Mouse (Mus musculus) liver, embryonic 16.5 days (tissue): ENCODE measurements around the gene Tgfbi. TPM values are rescaled to one million over a fixed set of nuclear protein-coding genes. Genes with fewer than 3 reads are reported as not detected.
A peak's percentile ranks its signal among the peaks of the same experiment; 100 is the strongest.

Source experiments
- ATAC-seq: fragments of 200-750 bp; cut with Nextera tagmentation; 2 replicates; pipeline ENCODE4 v1.8.0; 2017; ENCODE audit warnings: low read depth, mild to moderate bottlenecking, moderate number of reproducible peaks, moderate library complexity
- H3K27ac ChIP-seq: fragments of 300-500 bp; sonication (generic); 2 replicates; pipeline ENCODE4 v1.5.1; 2014; ENCODE audit warnings: mild to moderate bottlenecking, low read length
- H3K27me3 ChIP-seq: fragments of 300-500 bp; sonication (generic); 2 replicates; pipeline ENCODE4 v1.6.1; 2014; ENCODE audit warnings: low read depth, low read length, mixed read lengths; ENCODE audit not compliant: control insufficient read depth, insufficient read depth
- H3K36me3 ChIP-seq: fragments of 300-500 bp; sonication (generic); 2 replicates; pipeline ENCODE4 v1.6.1; 2014; ENCODE audit warnings: mild to moderate bottlenecking; ENCODE audit not compliant: control insufficient read depth, insufficient read depth
- H3K4me1 ChIP-seq: fragments of 300-500 bp; sonication (generic); 2 replicates; pipeline ENCODE4 v1.6.1; 2014; ENCODE audit warnings: low read depth, low read length, mixed read lengths; ENCODE audit not compliant: control insufficient read depth
- H3K4me2 ChIP-seq: fragments of 300-500 bp; sonication (generic); 2 replicates; pipeline ENCODE4 v1.6.1; 2014; ENCODE audit warnings: low read depth, low read length, mixed read lengths
- H3K4me3 ChIP-seq: fragments of 300-500 bp; sonication (generic); 2 replicates; pipeline ENCODE4 v1.5.1; 2014; ENCODE audit warnings: low read depth, mild to moderate bottlenecking, low read length
- H3K9ac ChIP-seq: fragments of 300-500 bp; sonication (generic); 2 replicates; pipeline ENCODE4 v1.6.1; 2014; ENCODE audit warnings: low read depth, low read length
- H3K9me3 ChIP-seq: fragments of 300-500 bp; sonication (generic); replicated peaks from 2 replicates; pipeline ENCODE4 v1.6.1; 2016; ENCODE audit warnings: low read length; ENCODE audit not compliant: control insufficient read depth
- WGBS: fragments of 180-500 bp; shearing (Covaris S2); extraction: QIAGEN DNeasy Blood & Tissue Kit; methylation state at CpG from one replicate; pipeline ENCODE4 v1.1.7; 2014; ENCODE audit not compliant: insufficient replicate concordance; 5-methylcytosine and 5-hydroxymethylcytosine counted together
- polyA plus RNA-seq: library from polyadenylated mRNA; unstranded; fragments of >200 nt; fragmentation: Nextera tagmentation; extraction: Ambion mirVana; gene quantifications from 2 replicates; pipeline ENCODE4 v1.2.1, GENCODE M21; 2015

The Tgfbi gene
- polyA plus RNA-seq, 1 experiment from 2014 or later: 10.9 TPM

GRCm38 (mm10) chr13:56657946-56658512 lies 48.7 kb downstream of the Tgfbi start:
- WGBS: 26% methylated on average over 7 of the region's 7 CpGs
- no peaks in the 10 kb centered on the region for H3K4me1 ChIP-seq
- no peak overlapping the region for H3K4me3 ChIP-seq
- H3K27me3 ChIP-seq: no peaks in the 10 kb centered on the region
- no peak overlapping the region for H3K9ac ChIP-seq
- no peak for ATAC-seq
- H3K36me3 ChIP-seq: no peaks in the 10 kb centered on the region
- no peak overlapping the region for H3K4me2 ChIP-seq
- H3K9me3 ChIP-seq: no peaks in the 10 kb centered on the region
- H3K27ac ChIP-seq: no peak overlapping the region

DNA sequence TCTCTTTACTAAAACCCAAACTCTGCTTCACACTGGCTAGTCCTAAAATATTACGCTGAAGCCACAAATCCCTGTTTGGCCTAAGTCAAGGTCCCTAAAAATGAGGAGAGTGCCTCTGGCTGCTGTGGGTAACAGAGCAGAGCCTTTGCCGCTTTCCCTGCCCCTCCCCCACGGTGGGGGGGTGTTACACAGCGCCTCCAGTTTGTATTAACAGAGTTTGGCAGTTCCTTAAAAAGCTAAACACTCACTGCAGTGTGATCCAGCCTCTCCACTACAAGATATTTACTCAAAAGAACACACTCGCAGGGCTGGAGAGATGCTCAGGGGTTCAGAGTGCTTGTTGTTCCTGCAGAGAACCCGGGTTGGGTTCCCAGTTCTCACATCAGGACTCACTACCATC lies 49.6 kb downstream of the Tgfbi start:
- Histone ChIP-seq H3K27ac (no peak overlapping the region), H3K4me1 (no peaks in the 10 kb centered on the region), H3K36me3 (no peaks in the 10 kb centered on the region), H3K9ac (no peak overlapping the region), H3K4me3 (no peak overlapping the region), H3K4me2 (no peak overlapping the region), H3K9me3 (no peaks in the 10 kb centered on the region), H3K27me3 (no peaks in the 10 kb centered on the region)
- 46% methylated on average over 6 of the region's 6 CpGs for WGBS
- no peak for ATAC-seq

GRCm38 (mm10) chr13:56661914-56662621 lies 52.7 kb downstream of the Tgfbi start:
- H3K9ac ChIP-seq: no peak overlapping the region
- no peak overlapping the region for H3K27ac ChIP-seq
- no peaks in the 10 kb centered on the region for H3K9me3 ChIP-seq
- no peak for ATAC-seq
- no peaks in the 10 kb centered on the region; the same call in 1 of the 2 replicates for H3K4me1 ChIP-seq
- no peaks in the 10 kb centered on the region for H3K27me3 ChIP-seq
- H3K4me2 ChIP-seq: no peak overlapping the region
- H3K4me3 ChIP-seq: no peak overlapping the region
- 23% methylated on average over 7 of the region's 7 CpGs for WGBS
- H3K36me3 ChIP-seq: no peaks in the 10 kb centered on the region

GRCm38 (mm10) chr13:56664256-56665170 lies 55.2 kb downstream of the Tgfbi start:
- H3K9me3 ChIP-seq: no peaks in the 10 kb centered on the region
- 55% methylated on average over 17 of the region's 17 CpGs for WGBS
- no peak for ATAC-seq

DNA sequence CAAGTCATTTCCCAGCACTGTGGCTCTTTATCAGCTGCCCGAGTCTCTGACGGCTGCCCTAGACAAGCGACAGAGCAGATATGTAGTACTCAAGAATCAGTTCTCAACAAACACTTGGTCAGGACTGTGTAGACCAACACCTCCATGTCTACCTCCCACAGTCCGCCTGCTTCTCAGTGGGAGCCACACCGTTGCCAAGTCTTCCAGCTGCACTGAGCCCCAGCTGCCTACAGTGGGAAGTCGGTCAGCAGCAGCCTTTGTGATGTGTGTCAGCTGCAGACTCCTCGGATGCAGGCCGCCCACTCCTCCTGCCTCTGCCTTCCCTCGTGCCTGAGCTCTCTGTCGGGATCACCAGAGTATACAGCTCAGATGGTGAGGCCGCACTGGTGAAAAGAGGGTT lies 61.9 kb downstream of the Tgfbi start:
- no peak overlapping the region for H3K9ac ChIP-seq
- 70% methylated on average over 11 of the region's 11 CpGs for WGBS
- no peaks in the 10 kb centered on the region for H3K36me3 ChIP-seq
- H3K4me2 ChIP-seq: no peak overlapping the region
- no peak overlapping the region for H3K27ac ChIP-seq
- no peak overlapping the region for H3K4me3 ChIP-seq
- H3K4me1 ChIP-seq: no peaks in the 10 kb centered on the region
- ATAC-seq: no peak
- no peaks in the 10 kb centered on the region for H3K9me3 ChIP-seq
- H3K27me3 ChIP-seq: no peaks in the 10 kb centered on the region

More at GRCm38 (mm10) chr13:56664256-56665170, 55.2 kb downstream of the Tgfbi start:
- H3K4me2 ChIP-seq: no peak overlapping the region
- H3K36me3 ChIP-seq: no peaks in the 10 kb centered on the region
- H3K27ac ChIP-seq: no peak overlapping the region
- H3K4me3 ChIP-seq: no peak overlapping the region
- H3K27me3 ChIP-seq: no peaks in the 10 kb centered on the region
- no peak overlapping the region for H3K9ac ChIP-seq
- no peaks in the 10 kb centered on the region; the same call in 1 of the 2 replicates for H3K4me1 ChIP-seq

DNA sequence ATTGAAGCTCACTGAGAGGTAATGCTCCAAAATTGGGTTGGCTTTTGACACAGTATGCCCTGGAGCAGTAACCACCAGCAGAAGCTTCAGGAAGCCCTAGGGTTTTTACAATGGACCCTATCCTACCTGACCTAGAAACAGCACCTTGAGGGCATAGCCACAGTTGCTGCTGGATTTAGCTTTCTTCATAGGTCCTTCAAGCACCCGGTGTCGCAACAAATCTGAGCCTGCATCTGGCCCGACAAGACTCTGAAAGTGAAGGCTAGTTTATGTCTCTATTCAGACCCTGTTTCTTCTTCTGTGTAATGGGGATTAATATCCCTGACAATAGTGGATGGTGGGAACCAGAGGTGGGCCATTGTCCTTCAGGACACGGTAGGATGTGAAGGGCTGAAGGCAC lies 68.4 kb downstream of the Tgfbi start:
- no peak overlapping the region for H3K27ac ChIP-seq
- H3K9ac ChIP-seq: no peak overlapping the region
- no peak for ATAC-seq
- 61% methylated on average over 4 of the region's 4 CpGs for WGBS
- no peaks in the 10 kb centered on the region for H3K9me3 ChIP-seq
- H3K27me3 ChIP-seq: no peaks in the 10 kb centered on the region
- no peaks in the 10 kb centered on the region for H3K36me3 ChIP-seq
- peaks cover 4% of the 10 kb centered on the region for H3K4me1 ChIP-seq
- H3K4me2 ChIP-seq: no peak overlapping the region
- no peak overlapping the region for H3K4me3 ChIP-seq

DNA sequence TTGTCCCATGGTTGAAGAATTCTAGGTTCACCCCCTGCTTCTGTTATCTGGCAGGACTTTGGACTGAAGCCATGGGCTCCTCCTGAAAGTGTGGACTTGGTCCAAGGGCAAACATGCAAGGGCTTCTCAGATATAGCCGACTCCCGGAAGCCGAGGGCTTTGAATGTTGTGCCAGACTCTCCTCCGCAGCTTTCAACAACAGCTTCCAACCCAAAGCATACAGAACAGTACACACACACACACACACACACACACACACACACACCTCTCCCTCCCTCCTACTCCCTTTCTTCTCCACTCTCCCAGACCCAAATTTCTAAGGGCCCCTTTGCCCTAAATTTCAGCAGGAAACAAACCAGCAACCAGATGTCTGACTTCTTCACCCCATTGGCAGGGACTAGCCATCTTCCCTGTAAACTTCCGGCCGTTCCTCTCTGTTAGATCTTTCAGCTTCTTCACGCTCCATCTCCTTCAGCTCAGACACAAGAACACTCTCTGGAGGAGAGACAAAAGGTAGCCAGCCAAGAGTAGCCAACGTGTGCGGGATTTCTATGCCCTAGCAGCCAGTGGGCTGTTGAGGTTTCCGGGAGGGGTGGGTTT lies 69.0 kb downstream of the Tgfbi start:
- Histone ChIP-seq H3K4me3 (no peak overlapping the region), H3K9ac (no peak overlapping the region), H3K27ac (no peak overlapping the region), H3K9me3 (no peaks in the 10 kb centered on the region), H3K4me2 (no peak overlapping the region), H3K36me3 (no peaks in the 10 kb centered on the region), H3K4me1 (peaks cover 4% of the 10 kb centered on the region), H3K27me3 (no peaks in the 10 kb centered on the region)
- 0 out of 2 replicates have a peak, but pooled peaks have one; percentile 11 for ATAC-seq
- 40% methylated on average over 10 of the region's 10 CpGs for WGBS

DNA sequence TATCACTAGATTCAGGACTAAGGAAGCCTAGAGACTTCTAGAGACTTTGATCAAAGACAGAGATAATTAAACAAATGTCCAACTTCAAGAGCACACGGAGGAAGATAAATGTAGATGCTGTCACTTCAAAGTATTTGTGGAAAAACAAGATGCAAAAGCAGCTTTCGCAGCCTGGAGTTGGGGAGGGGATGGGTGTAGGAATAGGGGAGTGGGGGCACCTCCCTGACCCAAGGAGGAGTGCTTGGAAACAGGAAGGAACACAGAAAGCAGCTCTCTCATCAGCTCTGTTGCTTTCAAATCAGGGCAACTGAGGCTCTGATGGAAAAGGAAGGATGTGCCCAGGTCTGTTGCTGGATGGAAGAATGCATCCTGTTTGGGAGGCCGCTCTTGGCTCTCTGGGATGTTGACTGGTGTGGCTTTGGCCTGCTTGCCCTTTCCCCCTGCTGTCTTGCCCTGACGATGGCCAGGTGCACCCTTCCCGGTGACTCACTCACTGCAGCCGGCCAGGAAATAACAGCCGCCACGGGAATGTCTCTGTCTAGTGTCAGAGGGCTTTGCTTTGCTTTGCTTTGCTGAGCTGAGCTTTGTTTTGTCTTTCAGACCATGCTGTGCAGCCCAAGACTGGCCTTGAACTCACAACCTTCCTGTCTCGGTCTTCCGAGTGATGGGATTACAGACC lies 69.6 kb downstream of the Tgfbi start:
- H3K9me3 ChIP-seq: no peaks in the 10 kb centered on the region
- no peaks in the 10 kb centered on the region for H3K36me3 ChIP-seq
- no peak for ATAC-seq
- no peaks in the 10 kb centered on the region for H3K27me3 ChIP-seq
- H3K27ac ChIP-seq: no peak overlapping the region
- no peak overlapping the region for H3K4me2 ChIP-seq
- peaks cover 4% of the 10 kb centered on the region for H3K4me1 ChIP-seq
- WGBS: 45% methylated on average over 10 of the region's 10 CpGs
- no peak overlapping the region for H3K4me3 ChIP-seq
- H3K9ac ChIP-seq: no peak overlapping the region
